Mouse (Mus musculus): Measurements from ENCODE around the gene Padi4. TPM values are rescaled to one million over a fixed set of nuclear protein-coding genes. Genes with fewer than 3 reads are reported as not detected.
A peak's percentile ranks its signal among the peaks of the same experiment; 100 is the strongest.

Gene Padi4
- polyA plus RNA-seq, 1 experiment from 2014 or later = 0.27 TPM

DNA sequence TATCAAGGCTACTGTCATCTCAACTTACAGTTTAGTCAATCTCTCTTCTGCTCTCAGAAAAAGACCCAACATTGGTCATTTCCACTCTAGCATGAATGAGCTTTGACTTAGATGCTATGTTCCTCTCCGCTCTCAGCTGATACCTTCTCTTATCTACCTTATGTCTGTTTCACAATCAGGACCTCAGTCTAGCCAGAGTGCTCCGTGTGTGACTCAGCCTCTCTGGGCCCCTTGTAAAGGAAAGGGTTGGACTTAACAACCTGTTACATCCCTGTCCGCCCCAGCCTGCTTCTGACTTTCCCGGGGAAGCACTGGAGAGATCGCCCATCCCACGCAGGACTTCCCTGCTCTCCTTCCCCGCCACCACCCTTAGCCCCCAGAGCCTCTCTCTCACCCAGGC is 18.5 kb upstream of the Padi4 start:
- H3K9me3 ChIP-seq (ENCODE audit: control insufficient read depth, low read length) = no peaks in the 10 kb centered on the region
- ATAC-seq (ENCODE audit: low FRiP score) (no peak), DNase-seq (ENCODE audit: low spot score, missing footprints) (peak; percentile 23)
- H3K4me2 ChIP-seq = no peak overlapping the region
- H3K27ac ChIP-seq (ENCODE audit: low read depth, low read length) = no peak overlapping the region
- 89% methylated on average over 7 of the region's 7 CpGs for WGBS
- H3K9ac ChIP-seq (ENCODE audit: low read length) = no peak overlapping the region
- H3K27me3 ChIP-seq (ENCODE audit: control insufficient read depth, insufficient read depth, low read length) = no peaks in the 10 kb centered on the region
- H3K4me1 ChIP-seq (ENCODE audit: control insufficient read depth, insufficient read depth, low read length) = no peaks in the 10 kb centered on the region
- no peaks in the 10 kb centered on the region for H3K36me3 ChIP-seq (ENCODE audit: control insufficient read depth, insufficient read depth, low read length)
- H3K4me3 ChIP-seq (ENCODE audit: low read depth, low read length) = no peak overlapping the region

DNA sequence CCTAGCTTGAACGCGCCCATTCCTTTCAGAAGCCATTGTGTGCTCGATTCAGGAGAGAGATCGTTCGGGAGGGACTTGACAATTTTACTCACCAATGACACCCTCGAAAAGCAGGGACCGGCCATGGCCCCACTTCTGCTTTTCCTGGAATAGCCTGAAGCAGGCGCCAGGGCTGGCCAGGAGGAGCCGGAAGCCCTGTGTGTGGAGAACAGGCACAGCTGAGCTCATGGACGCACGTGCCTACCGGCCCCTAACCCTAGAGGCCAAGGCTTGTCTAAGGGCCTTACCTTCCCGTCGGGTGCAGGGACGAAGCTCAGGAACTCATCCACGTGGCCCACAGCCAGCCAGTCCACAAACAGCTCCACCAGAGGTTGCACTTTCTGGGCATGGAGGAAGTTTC is 17.0 kb upstream of the Padi4 start:
- H3K9ac ChIP-seq (ENCODE audit: low read length) = no peak overlapping the region
- WGBS = 84% methylated on average over 16 of the region's 16 CpGs
- ATAC-seq (ENCODE audit: low FRiP score) = no peak

DNA sequence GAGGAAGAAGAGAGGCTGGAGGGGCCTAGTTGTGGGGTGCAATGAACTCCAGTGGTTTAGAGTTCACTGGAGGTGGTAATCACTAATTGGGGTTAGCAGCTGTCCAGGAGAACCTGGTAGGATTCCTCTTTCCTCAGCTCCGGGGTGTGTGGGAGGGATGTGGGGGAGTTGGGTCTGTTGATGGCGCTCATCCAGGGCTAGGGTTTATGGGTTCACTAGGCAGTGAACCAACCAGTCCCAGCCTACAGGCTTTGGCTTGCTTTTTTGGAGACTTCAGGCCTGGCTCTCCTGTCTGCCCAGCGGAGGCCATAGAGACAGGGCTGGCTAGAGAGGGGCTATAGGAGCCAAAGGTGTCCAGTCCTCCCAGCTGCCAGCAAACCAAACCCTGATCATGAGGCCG is 15.9 kb upstream of the Padi4 start:
- ATAC-seq (ENCODE audit: low FRiP score) (no peak), DNase-seq (ENCODE audit: low spot score, missing footprints) (no peak)
- Histone ChIP-seq H3K4me3 (ENCODE audit: low read depth, low read length) (no peak overlapping the region), H3K9ac (ENCODE audit: low read length) (no peak overlapping the region), H3K27ac (ENCODE audit: low read depth, low read length) (no peak overlapping the region), H3K4me1 (ENCODE audit: control insufficient read depth, insufficient read depth, low read length) (no peaks in the 10 kb centered on the region), H3K4me2 (no peak overlapping the region), H3K36me3 (ENCODE audit: control insufficient read depth, insufficient read depth, low read length) (no peaks in the 10 kb centered on the region), H3K9me3 (ENCODE audit: control insufficient read depth, low read length) (no peaks in the 10 kb centered on the region), H3K27me3 (ENCODE audit: control insufficient read depth, insufficient read depth, low read length) (no peaks in the 10 kb centered on the region)
- 91% methylated on average over 4 of the region's 4 CpGs for WGBS

More for the DNA sequence above, 17.0 kb upstream of the Padi4 start:
- Histone ChIP-seq H3K4me3 (ENCODE audit: low read depth, low read length) (no peak overlapping the region), H3K27ac (ENCODE audit: low read depth, low read length) (no peak overlapping the region), H3K36me3 (ENCODE audit: control insufficient read depth, insufficient read depth, low read length) (no peaks in the 10 kb centered on the region), H3K27me3 (ENCODE audit: control insufficient read depth, insufficient read depth, low read length) (no peaks in the 10 kb centered on the region), H3K9me3 (ENCODE audit: control insufficient read depth, low read length) (no peaks in the 10 kb centered on the region), H3K4me1 (ENCODE audit: control insufficient read depth, insufficient read depth, low read length) (no peaks in the 10 kb centered on the region), H3K4me2 (no peak overlapping the region)
- no peak for DNase-seq (ENCODE audit: low spot score, missing footprints)

DNA sequence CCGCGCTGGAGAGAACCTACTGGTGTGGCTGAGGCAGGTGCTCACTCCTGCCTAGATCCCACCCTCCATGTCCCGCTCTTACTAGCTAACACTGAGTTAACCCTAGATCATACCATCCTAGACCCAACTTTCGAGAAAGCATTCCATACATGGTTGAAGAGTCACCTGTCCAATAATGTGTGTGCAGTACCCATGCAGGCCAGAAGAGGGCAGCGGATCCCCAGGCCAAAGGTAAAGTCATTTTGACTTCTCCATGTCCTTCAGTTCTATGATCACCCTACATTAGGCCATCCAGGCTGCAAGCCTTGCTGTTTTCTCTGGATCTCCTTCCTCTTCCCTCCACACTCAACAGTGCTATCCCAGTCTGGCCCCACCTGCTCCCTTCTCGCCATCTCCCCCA is 14.9 kb upstream of the Padi4 start:
- no peaks in the 10 kb centered on the region for H3K36me3 ChIP-seq (ENCODE audit: control insufficient read depth, insufficient read depth, low read length)
- H3K9ac ChIP-seq (ENCODE audit: low read length) = no peak overlapping the region
- peak; percentile 91 for DNase-seq (ENCODE audit: low spot score, missing footprints)
- no peaks in the 10 kb centered on the region for H3K27me3 ChIP-seq (ENCODE audit: control insufficient read depth, insufficient read depth, low read length)
- no peaks in the 10 kb centered on the region for H3K9me3 ChIP-seq (ENCODE audit: control insufficient read depth, low read length)
- H3K4me1 ChIP-seq (ENCODE audit: control insufficient read depth, insufficient read depth, low read length) = no peaks in the 10 kb centered on the region
- no peak overlapping the region for H3K27ac ChIP-seq (ENCODE audit: low read depth, low read length)
- 46% methylated on average over 6 of the region's 6 CpGs for WGBS
- peak; percentile 27; the same call in 1 of the 2 replicates for ATAC-seq (ENCODE audit: low FRiP score)
- no peak overlapping the region for H3K4me2 ChIP-seq
- H3K4me3 ChIP-seq (ENCODE audit: low read depth, low read length) = no peak overlapping the region

DNA sequence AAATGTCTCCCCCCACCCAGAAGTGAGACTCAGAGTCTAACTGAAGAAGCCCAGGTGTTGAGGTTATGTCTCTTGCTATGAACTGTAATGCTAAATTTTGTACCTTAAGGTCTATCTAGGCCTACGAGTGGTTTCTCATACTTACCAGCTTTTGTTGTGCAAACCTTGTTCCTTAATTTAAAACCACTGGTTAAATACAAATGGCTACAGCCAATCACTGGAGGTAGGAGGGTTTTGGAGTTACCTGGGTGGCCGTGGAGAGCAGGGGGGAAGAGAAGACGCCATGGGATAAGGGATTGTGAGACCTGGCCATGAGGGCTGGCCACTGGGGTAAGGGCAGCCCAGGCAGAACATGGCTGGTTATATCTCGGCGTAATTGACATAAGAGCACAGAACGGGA is 14.2 kb upstream of the Padi4 start:
- Histone ChIP-seq H3K4me1 (ENCODE audit: control insufficient read depth, insufficient read depth, low read length) (no peaks in the 10 kb centered on the region), H3K4me3 (ENCODE audit: low read depth, low read length) (no peak overlapping the region), H3K36me3 (ENCODE audit: control insufficient read depth, insufficient read depth, low read length) (no peaks in the 10 kb centered on the region), H3K27ac (ENCODE audit: low read depth, low read length) (no peak overlapping the region), H3K9me3 (ENCODE audit: control insufficient read depth, low read length) (no peaks in the 10 kb centered on the region), H3K9ac (ENCODE audit: low read length) (no peak overlapping the region), H3K27me3 (ENCODE audit: control insufficient read depth, insufficient read depth, low read length) (no peaks in the 10 kb centered on the region), H3K4me2 (no peak overlapping the region)
- WGBS = 83% methylated on average over 6 of the region's 6 CpGs
- ATAC-seq (ENCODE audit: low FRiP score) = no peak
- DNase-seq (ENCODE audit: low spot score, missing footprints) = peak; percentile 62

DNA sequence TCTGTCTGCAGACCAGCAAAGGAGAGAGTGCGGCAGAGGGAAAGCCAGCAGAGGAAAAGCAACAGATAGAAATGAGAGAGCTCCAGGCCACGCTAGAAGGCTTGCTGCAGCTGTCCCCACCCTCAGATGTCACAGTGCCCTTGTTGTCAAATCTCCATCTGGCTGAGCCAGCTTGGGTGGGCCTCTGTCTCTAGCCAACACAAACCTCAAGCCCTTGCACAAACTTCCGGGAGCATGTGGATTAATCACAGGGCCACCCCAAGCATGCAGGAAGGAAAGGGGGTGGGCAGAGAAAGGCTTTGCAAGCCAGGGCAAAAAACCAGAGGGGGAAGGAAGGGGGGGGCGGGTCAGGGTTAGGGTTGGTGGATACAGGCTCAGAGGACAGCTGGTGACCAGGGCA is 13.4 kb upstream of the Padi4 start:
- Histone ChIP-seq H3K27me3 (ENCODE audit: control insufficient read depth, insufficient read depth, low read length) (no peaks in the 10 kb centered on the region), H3K9ac (ENCODE audit: low read length) (no peak overlapping the region), H3K4me3 (ENCODE audit: low read depth, low read length) (no peak overlapping the region), H3K27ac (ENCODE audit: low read depth, low read length) (no peak overlapping the region), H3K9me3 (ENCODE audit: control insufficient read depth, low read length) (no peaks in the 10 kb centered on the region), H3K36me3 (ENCODE audit: control insufficient read depth, insufficient read depth, low read length) (no peaks in the 10 kb centered on the region), H3K4me2 (no peak overlapping the region), H3K4me1 (ENCODE audit: control insufficient read depth, insufficient read depth, low read length) (no peaks in the 10 kb centered on the region)
- WGBS = 70% methylated on average over 4 of the region's 4 CpGs
- ATAC-seq (ENCODE audit: low FRiP score) (no peak), DNase-seq (ENCODE audit: low spot score, missing footprints) (no peak)

DNA sequence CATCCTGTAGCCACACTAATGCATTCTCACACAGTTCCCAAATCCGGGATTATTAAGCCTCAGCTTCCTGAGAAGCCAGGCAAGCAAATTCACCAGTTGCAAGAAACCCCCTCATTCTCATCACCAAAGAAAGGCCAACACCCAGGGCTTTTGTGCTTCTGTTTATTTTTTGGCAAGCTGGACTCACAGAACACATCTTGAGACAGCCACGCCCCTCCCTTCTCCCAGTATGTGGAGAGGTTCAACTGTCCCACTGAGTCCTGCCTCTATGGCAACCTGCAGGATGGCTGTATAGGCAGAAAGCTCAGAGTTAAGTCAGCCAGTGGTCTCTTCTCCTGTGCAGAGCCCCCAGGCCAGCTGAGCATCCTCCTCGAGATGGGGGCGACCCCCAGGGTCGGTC is 11.2 kb upstream of the Padi4 start:
- Histone ChIP-seq H3K36me3 (ENCODE audit: control insufficient read depth, insufficient read depth, low read length) (no peaks in the 10 kb centered on the region), H3K27me3 (ENCODE audit: control insufficient read depth, insufficient read depth, low read length) (no peaks in the 10 kb centered on the region), H3K9me3 (ENCODE audit: control insufficient read depth, low read length) (no peaks in the 10 kb centered on the region), H3K4me1 (ENCODE audit: control insufficient read depth, insufficient read depth, low read length) (no peaks in the 10 kb centered on the region), H3K4me2 (no peak overlapping the region), H3K27ac (ENCODE audit: low read depth, low read length) (no peak overlapping the region), H3K4me3 (ENCODE audit: low read depth, low read length) (no peak overlapping the region), H3K9ac (ENCODE audit: low read length) (no peak overlapping the region)
- no peak for DNase-seq (ENCODE audit: low spot score, missing footprints)
- ATAC-seq (ENCODE audit: low FRiP score) = no peak
- WGBS = 84% methylated on average over 5 of the region's 5 CpGs

DNA sequence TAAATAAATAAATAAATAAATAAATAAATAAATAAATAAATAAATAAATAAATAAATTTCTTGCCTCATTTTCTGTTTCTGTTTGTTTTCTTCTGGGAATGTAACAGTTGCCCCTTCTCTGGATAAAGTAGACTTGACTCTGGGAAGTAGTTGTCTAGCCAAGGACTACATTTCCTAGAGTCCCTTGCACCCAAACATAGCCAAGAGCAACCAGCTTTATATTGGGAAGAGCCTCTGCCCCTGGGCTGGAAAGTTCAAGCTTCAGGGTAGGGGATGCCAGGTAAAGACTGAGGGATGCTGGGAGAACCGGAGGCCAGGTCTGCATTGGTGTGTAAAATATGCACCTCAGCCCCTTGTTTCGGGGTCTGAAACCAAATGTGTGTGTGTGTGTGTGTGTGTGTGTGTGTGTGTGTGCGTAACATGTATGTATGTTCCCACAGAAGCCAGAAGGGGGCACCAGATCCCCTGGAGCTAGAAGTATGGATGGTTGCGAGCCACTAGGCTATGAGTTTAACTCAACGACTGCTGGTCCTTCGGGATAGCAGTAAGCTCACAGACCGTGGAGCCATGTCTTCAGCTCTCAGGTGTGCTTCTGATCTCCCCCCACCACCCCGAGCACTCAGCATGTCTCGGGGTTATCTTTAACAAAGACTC is 10.4 kb upstream of the Padi4 start:
- Histone ChIP-seq H3K27me3 (ENCODE audit: control insufficient read depth, insufficient read depth, low read length) (no peaks in the 10 kb centered on the region), H3K4me1 (ENCODE audit: control insufficient read depth, insufficient read depth, low read length) (no peaks in the 10 kb centered on the region), H3K9me3 (ENCODE audit: control insufficient read depth, low read length) (no peaks in the 10 kb centered on the region), H3K27ac (ENCODE audit: low read depth, low read length) (no peak overlapping the region), H3K4me3 (ENCODE audit: low read depth, low read length) (no peak overlapping the region), H3K36me3 (ENCODE audit: control insufficient read depth, insufficient read depth, low read length) (no peaks in the 10 kb centered on the region), H3K9ac (ENCODE audit: low read length) (no peak overlapping the region), H3K4me2 (no peak overlapping the region)
- 94% methylated on average over 9 of the region's 9 CpGs for WGBS
- ATAC-seq (ENCODE audit: low FRiP score) = no peak
- peak; percentile 59 for DNase-seq (ENCODE audit: low spot score, missing footprints)

DNA sequence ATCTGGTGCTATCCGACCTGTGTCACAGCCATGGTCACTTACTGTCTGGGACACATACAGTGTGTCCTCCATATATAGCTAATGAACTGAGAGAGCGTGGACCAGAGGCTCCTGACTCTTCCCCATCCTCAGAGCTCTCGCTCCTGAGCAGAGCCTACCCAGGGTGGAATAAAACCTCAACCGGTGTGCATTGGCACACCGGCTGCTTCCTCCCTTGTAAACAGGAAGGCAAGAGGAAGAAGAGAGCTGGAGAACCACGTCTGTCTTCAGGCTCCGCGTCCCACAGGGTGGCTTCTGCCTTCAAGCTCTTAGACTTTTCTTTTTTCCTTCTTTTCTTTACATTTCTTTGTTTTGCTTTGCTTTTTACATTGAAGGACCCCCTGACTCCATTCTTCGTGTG is 8.8 kb upstream of the Padi4 start:
- Histone ChIP-seq H3K9ac (ENCODE audit: low read length) (no peak overlapping the region), H3K36me3 (ENCODE audit: control insufficient read depth, insufficient read depth, low read length) (no peaks in the 10 kb centered on the region), H3K4me1 (ENCODE audit: control insufficient read depth, insufficient read depth, low read length) (no peaks in the 10 kb centered on the region), H3K27me3 (ENCODE audit: control insufficient read depth, insufficient read depth, low read length) (no peaks in the 10 kb centered on the region), H3K4me3 (ENCODE audit: low read depth, low read length) (no peak overlapping the region), H3K9me3 (ENCODE audit: control insufficient read depth, low read length) (no peaks in the 10 kb centered on the region), H3K27ac (ENCODE audit: low read depth, low read length) (no peak overlapping the region), H3K4me2 (no peak overlapping the region)
- 90% methylated on average over 9 of the region's 9 CpGs for WGBS
- ATAC-seq (ENCODE audit: low FRiP score) (no peak), DNase-seq (ENCODE audit: low spot score, missing footprints) (no peak)

All from midbrain, embryonic 11.5 days (tissue).